Mouse (Mus musculus) forebrain, embryonic 12.5 days (tissue): ENCODE data around the gene Pphln1. TPM values are rescaled to one million over a fixed set of nuclear protein-coding genes. Genes with fewer than 3 reads are reported as not detected.
A peak's percentile ranks its signal among the peaks of the same experiment; 100 is the strongest.

Source experiments
- ATAC-seq: fragments of 200-750 bp; cut with Nextera tagmentation; 2 replicates; pipeline ENCODE4 v1.8.0; 2017; ENCODE audit warnings: moderate TSS enrichment; ENCODE audit not compliant: low FRiP score
- H3K27ac ChIP-seq: fragments of 300-500 bp; sonication (generic); 2 replicates; pipeline ENCODE4 v1.5.1; 2016; ENCODE audit warnings: mild to moderate bottlenecking
- H3K27me3 ChIP-seq: fragments of 300-500 bp; sonication (generic); 2 replicates; pipeline ENCODE4 v1.6.1; 2016; ENCODE audit warnings: mild to moderate bottlenecking
- H3K36me3 ChIP-seq: fragments of 300-500 bp; sonication (generic); replicated peaks from 2 replicates; pipeline ENCODE4 v1.6.1; 2016; ENCODE audit warnings: mild to moderate bottlenecking
- H3K4me1 ChIP-seq: fragments of 300-500 bp; sonication (generic); 2 replicates; pipeline ENCODE4 v1.6.1; 2016
- H3K4me2 ChIP-seq: fragments of 300-500 bp; sonication (generic); 2 replicates; pipeline ENCODE4 v1.6.1; 2016; ENCODE audit warnings: mild to moderate bottlenecking, moderate library complexity
- H3K4me3 ChIP-seq: fragments of 300-500 bp; sonication (generic); replicated peaks from 2 replicates; pipeline ENCODE4 v1.5.1; 2016; ENCODE audit warnings: mild to moderate bottlenecking
- H3K9ac ChIP-seq: fragments of 300-500 bp; sonication (generic); 2 replicates; pipeline ENCODE4 v1.6.1; 2016; ENCODE audit warnings: mild to moderate bottlenecking
- H3K9me3 ChIP-seq: fragments of 300-500 bp; sonication (generic); 2 replicates; pipeline ENCODE4 v1.6.1; 2016
- WGBS: fragments of 180-500 bp; shearing (Covaris S2); methylation state at CpG from one replicate; pipeline ENCODE4 v1.1.7; 2016; 5-methylcytosine and 5-hydroxymethylcytosine counted together
- polyA plus RNA-seq: library from polyadenylated mRNA; unstranded; fragments of >200 nt; fragmentation: Nextera tagmentation; extraction: Ambion mirVana; gene quantifications from 2 replicates; pipeline ENCODE4 v1.2.1, GENCODE M21; 2016

Pphln1 gene
- polyA plus RNA-seq, 1 experiment from 2014 or later, result 86.9 TPM

GRCm38 (mm10) chr15:93443676-93444075 lies 45.5 kb downstream of the Pphln1 start:
- Histone ChIP-seq H3K9ac (no peak overlapping the region), H3K4me2 (no peak overlapping the region), H3K4me3 (no peak overlapping the region), H3K4me1 (no peaks in the 10 kb centered on the region), H3K9me3 (no peaks in the 10 kb centered on the region), H3K27me3 (no peaks in the 10 kb centered on the region), H3K27ac (no peak overlapping the region), H3K36me3 (peaks cover 42% of the 10 kb centered on the region)
- WGBS, result 95% methylated on average over 6 of the region's 6 CpGs
- no peak for ATAC-seq

- no peak overlapping the region for H3K27ac ChIP-seq
- no peak for ATAC-seq
- no peaks in the 10 kb centered on the region for H3K4me1 ChIP-seq
- H3K9ac ChIP-seq, result no peak overlapping the region
- H3K4me2 ChIP-seq, result no peak overlapping the region
- H3K27me3 ChIP-seq, result no peaks in the 10 kb centered on the region
- no peak overlapping the region for H3K4me3 ChIP-seq
- no peaks in the 10 kb centered on the region for H3K9me3 ChIP-seq
- WGBS, result 89% methylated on average over 3 of the region's 3 CpGs
- peaks cover 21% of the 10 kb centered on the region for H3K36me3 ChIP-seq
Measured at GRCm38 (mm10) chr15:93448862-93449261, 50.7 kb downstream of the Pphln1 start.

GRCm38 (mm10) chr15:93453296-93453695 lies 55.1 kb downstream of the Pphln1 start:
- Histone ChIP-seq H3K9me3 (no peaks in the 10 kb centered on the region), H3K36me3 (peaks cover 9% of the 10 kb centered on the region), H3K27me3 (no peaks in the 10 kb centered on the region), H3K4me2 (no peak overlapping the region), H3K27ac (no peak overlapping the region), H3K9ac (no peak overlapping the region), H3K4me1 (no peaks in the 10 kb centered on the region), H3K4me3 (no peak overlapping the region)
- 77% methylated on average over 1 of the region's 1 CpGs for WGBS
- no peak for ATAC-seq

GRCm38 (mm10) chr15:93456005-93456404 lies 57.9 kb downstream of the Pphln1 start:
- Histone ChIP-seq H3K36me3 (peaks cover 9% of the 10 kb centered on the region; the same call in 1 of the 2 replicates), H3K9me3 (no peaks in the 10 kb centered on the region)
- no peak for ATAC-seq

GRCm38 (mm10) chr15:93459422-93459821 lies 61.3 kb downstream of the Pphln1 start:
- Histone ChIP-seq H3K36me3 (peaks cover 16% of the 10 kb centered on the region; the same call in 1 of the 2 replicates), H3K9me3 (no peaks in the 10 kb centered on the region), H3K9ac (no peak overlapping the region), H3K4me2 (no peak overlapping the region), H3K4me3 (no peak overlapping the region), H3K27me3 (no peaks in the 10 kb centered on the region), H3K4me1 (no peaks in the 10 kb centered on the region), H3K27ac (no peak overlapping the region)
- no peak for ATAC-seq
- WGBS, result 44% methylated on average over 5 of the region's 5 CpGs

More at GRCm38 (mm10) chr15:93456005-93456404, 57.9 kb downstream of the Pphln1 start:
- Histone ChIP-seq H3K9ac (no peak overlapping the region), H3K4me3 (no peak overlapping the region), H3K4me2 (no peak overlapping the region), H3K27me3 (no peaks in the 10 kb centered on the region), H3K4me1 (no peaks in the 10 kb centered on the region), H3K27ac (no peak overlapping the region)

GRCm38 (mm10) chr15:93461066-93461465 lies 62.9 kb downstream of the Pphln1 start:
- Histone ChIP-seq H3K4me2 (no peak overlapping the region), H3K4me3 (no peak overlapping the region), H3K9me3 (no peaks in the 10 kb centered on the region), H3K27me3 (no peaks in the 10 kb centered on the region), H3K4me1 (no peaks in the 10 kb centered on the region), H3K36me3 (peaks cover 28% of the 10 kb centered on the region), H3K9ac (no peak overlapping the region), H3K27ac (no peak overlapping the region)
- ATAC-seq, result no peak
- 95% methylated on average over 23 of the region's 23 CpGs for WGBS

- no peaks in the 10 kb centered on the region for H3K27me3 ChIP-seq
- 25% methylated on average over 12 of the region's 12 CpGs for WGBS
- H3K4me1 ChIP-seq, result peaks cover 18% of the 10 kb centered on the region
- no peak overlapping the region for H3K4me2 ChIP-seq
- H3K9me3 ChIP-seq, result no peaks in the 10 kb centered on the region
- H3K9ac ChIP-seq, result no peak overlapping the region
- no peak overlapping the region for H3K27ac ChIP-seq
- no peaks in the 10 kb centered on the region for H3K36me3 ChIP-seq
- no peak overlapping the region for H3K4me3 ChIP-seq
- no peak; the same call in 1 of the 2 replicates for ATAC-seq
Measured at GRCm38 (mm10) chr15:93471651-93472050, 73.5 kb downstream of the Pphln1 start.

GRCm38 (mm10) chr15:93472089-93472488 lies 73.9 kb downstream of the Pphln1 start:
- 20% methylated on average over 1 of the region's 1 CpGs for WGBS
- Histone ChIP-seq H3K27ac (0 out of 2 replicates have a peak overlapping the region, but pooled peaks have one; percentile 46), H3K36me3 (no peaks in the 10 kb centered on the region), H3K4me3 (no peak overlapping the region), H3K27me3 (no peaks in the 10 kb centered on the region), H3K9ac (no peak overlapping the region), H3K9me3 (no peaks in the 10 kb centered on the region), H3K4me1 (peaks cover 18% of the 10 kb centered on the region), H3K4me2 (no peak overlapping the region)
- ATAC-seq, result no peak

- no peak overlapping the region for H3K27ac ChIP-seq
- no peak for ATAC-seq
- 95% methylated on average over 3 of the region's 3 CpGs for WGBS
Measured at GRCm38 (mm10) chr15:93474277-93474676, 76.1 kb downstream of the Pphln1 start.

GRCm38 (mm10) chr15:93475688-93476087 lies 77.5 kb downstream of the Pphln1 start:
- H3K9me3 ChIP-seq, result no peaks in the 10 kb centered on the region
- peaks cover 22% of the 10 kb centered on the region for H3K4me1 ChIP-seq
- ATAC-seq, result no peak
- H3K4me3 ChIP-seq, result no peak overlapping the region
- no peak overlapping the region for H3K4me2 ChIP-seq
- no peaks in the 10 kb centered on the region for H3K27me3 ChIP-seq
- WGBS, result 88% methylated on average over 8 of the region's 8 CpGs
- no peak overlapping the region for H3K27ac ChIP-seq
- no peak overlapping the region for H3K9ac ChIP-seq
- no peaks in the 10 kb centered on the region for H3K36me3 ChIP-seq

More at GRCm38 (mm10) chr15:93474277-93474676, 76.1 kb downstream of the Pphln1 start:
- Histone ChIP-seq H3K9ac (no peak overlapping the region), H3K4me3 (no peak overlapping the region), H3K27me3 (no peaks in the 10 kb centered on the region), H3K9me3 (no peaks in the 10 kb centered on the region), H3K36me3 (no peaks in the 10 kb centered on the region), H3K4me2 (no peak overlapping the region), H3K4me1 (peaks cover 19% of the 10 kb centered on the region)

- H3K9me3 ChIP-seq, result no peaks in the 10 kb centered on the region
- ATAC-seq, result no peak
- no peaks in the 10 kb centered on the region for H3K36me3 ChIP-seq
- no peak overlapping the region for H3K27ac ChIP-seq
- WGBS, result 90% methylated on average over 4 of the region's 4 CpGs
- no peak overlapping the region for H3K9ac ChIP-seq
- H3K4me3 ChIP-seq, result no peak overlapping the region
- no peaks in the 10 kb centered on the region for H3K27me3 ChIP-seq
- H3K4me2 ChIP-seq, result no peak overlapping the region
- H3K4me1 ChIP-seq, result peaks cover 7% of the 10 kb centered on the region
Measured at GRCm38 (mm10) chr15:93477729-93478128, 79.6 kb downstream of the Pphln1 start.

GRCm38 (mm10) chr15:93478676-93479075 lies 80.5 kb downstream of the Pphln1 start:
- WGBS, result 79% methylated on average over 3 of the region's 3 CpGs
- Histone ChIP-seq H3K4me2 (no peak overlapping the region), H3K9ac (no peak overlapping the region), H3K27ac (no peak overlapping the region), H3K4me3 (no peak overlapping the region), H3K4me1 (peaks cover 4% of the 10 kb centered on the region), H3K36me3 (no peaks in the 10 kb centered on the region), H3K9me3 (no peaks in the 10 kb centered on the region), H3K27me3 (no peaks in the 10 kb centered on the region)
- ATAC-seq, result no peak

- no peak overlapping the region for H3K4me2 ChIP-seq
- H3K9me3 ChIP-seq, result no peaks in the 10 kb centered on the region
- no peak overlapping the region for H3K4me3 ChIP-seq
- H3K27me3 ChIP-seq, result no peaks in the 10 kb centered on the region
- peaks cover 4% of the 10 kb centered on the region for H3K4me1 ChIP-seq
- ATAC-seq, result no peak
- no peaks in the 10 kb centered on the region for H3K36me3 ChIP-seq
- H3K27ac ChIP-seq, result no peak overlapping the region
- no peak overlapping the region for H3K9ac ChIP-seq
- WGBS, result 42% methylated on average over 4 of the region's 4 CpGs
Measured at GRCm38 (mm10) chr15:93479445-93479844, 81.3 kb downstream of the Pphln1 start.
